Mouse (Mus musculus): Measurements from ENCODE around the gene Surf6.
A peak's percentile ranks its signal among the peaks of the same experiment; 100 is the strongest.

Surf6 gene

DNA sequence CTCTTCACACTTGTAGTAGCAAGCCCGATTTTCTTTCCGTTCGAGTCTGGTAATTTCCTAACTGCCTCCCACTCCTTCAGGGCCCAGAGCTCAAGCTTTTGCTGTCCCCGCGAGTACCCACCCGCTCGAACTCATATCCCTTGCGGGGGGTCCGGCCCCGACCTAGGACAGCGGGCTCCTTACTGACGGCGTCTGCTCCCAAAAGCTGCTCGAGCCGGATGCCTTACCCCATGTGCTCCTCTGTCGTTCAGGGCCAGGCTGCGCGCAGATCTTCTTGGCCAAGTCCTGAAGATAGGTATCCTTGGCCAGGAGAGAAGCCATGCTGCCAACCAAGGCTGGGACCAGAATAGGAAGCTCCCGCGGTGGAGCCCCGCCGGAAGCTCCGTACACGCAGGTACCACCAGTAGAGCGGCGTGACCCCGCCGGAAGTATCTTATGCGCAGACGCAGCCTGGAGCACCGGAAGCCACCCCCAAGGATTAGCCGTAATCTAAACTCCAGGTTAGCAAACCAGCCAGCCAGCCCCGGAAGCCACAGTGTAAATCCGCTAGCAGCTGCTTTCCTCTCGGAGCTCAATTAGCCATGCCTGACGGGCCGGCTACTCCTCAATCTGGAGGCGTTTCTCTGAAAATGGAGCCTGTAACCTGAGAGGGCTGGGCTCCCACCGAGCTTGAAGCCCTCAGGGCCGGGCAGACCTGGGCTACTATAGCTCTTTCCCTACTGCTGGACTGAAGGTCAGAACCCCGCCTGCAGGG lies at the start of gene Surf6:
Gene Surf6, minus strand, starts transcription at position 413 of the 754 bp plus-strand sequence.
- peak; percentile 98 for DNase-seq (ENCODE audit: low read depth)

DNA sequence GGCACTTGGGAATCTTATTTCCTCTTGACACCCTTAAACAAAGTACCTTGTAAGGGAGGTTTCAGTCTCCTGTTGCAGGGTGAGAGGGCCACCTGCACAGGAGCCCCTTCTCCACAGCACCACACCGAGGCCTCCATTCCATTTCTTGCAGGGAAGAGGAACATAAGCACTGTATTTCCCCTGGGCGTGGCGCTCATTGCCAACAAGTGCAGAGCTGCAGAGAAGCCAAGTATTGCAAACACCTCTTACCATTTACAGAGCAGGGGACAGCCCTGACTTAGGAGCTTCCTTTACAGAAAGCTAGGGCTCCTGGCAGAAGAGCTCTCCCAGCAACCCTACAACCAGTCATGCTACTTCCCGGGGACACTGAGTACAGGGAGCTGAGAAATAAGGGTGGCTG lies 49.5 kb upstream of the Surf6 start:
- DNase-seq (ENCODE audit: low read depth) = no peak

GRCm38 (mm10) chr2:26951346-26951905 lies 48.7 kb upstream of the Surf6 start:
- no peak for DNase-seq (ENCODE audit: low read depth)

GRCm38 (mm10) chr2:26950411-26950810 lies 47.7 kb upstream of the Surf6 start:
- no peak for DNase-seq (ENCODE audit: low read depth)

GRCm38 (mm10) chr2:26943253-26943652 lies 40.6 kb upstream of the Surf6 start:
- no peak for DNase-seq (ENCODE audit: low read depth)

DNA sequence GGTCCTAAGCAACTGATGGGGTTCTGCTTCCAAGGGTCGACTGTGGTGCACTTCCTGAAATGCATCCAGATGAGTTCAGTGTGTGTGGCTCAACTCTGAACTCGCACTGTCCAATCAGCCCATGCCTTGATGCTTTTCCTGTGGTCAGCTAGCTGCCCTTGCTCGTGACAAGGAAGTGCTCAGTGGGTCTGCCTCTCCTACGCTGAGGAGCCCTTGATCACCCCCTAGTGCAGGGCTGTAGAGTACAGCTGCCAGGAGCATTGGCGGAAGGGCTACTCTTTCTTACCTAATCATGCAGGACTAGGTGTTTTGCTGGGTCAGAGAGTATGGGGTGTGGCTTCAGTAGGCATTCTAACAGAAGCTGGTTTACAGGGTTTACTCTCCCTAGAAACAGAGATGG lies 38.9 kb upstream of the Surf6 start:
- DNase-seq (ENCODE audit: low read depth) = peak; percentile 25

DNA sequence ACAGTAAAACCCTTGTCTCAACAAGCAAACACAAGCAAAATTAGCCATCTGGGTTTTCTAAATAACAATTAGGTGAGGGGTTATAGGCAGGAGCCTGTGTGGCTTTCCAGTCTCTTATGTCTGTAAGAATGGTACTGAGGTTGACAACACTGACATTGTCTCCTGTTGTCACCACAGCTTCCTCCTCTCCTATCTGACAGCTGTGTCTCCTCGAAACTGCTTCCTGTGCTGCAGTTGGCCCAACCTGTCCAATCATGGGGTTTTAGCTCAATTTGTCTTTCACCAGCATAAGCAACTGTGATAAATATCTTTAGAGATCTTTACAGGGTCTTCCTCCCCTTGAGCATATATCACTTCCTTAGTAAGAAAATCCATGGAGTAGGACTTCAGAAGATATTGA lies 33.7 kb upstream of the Surf6 start:
- peak; percentile 64 for DNase-seq (ENCODE audit: low read depth)

- DNase-seq (ENCODE audit: low read depth) = peak; percentile 63
Measured at GRCm38 (mm10) chr2:26935286-26935685, 32.6 kb upstream of the Surf6 start.

DNA sequence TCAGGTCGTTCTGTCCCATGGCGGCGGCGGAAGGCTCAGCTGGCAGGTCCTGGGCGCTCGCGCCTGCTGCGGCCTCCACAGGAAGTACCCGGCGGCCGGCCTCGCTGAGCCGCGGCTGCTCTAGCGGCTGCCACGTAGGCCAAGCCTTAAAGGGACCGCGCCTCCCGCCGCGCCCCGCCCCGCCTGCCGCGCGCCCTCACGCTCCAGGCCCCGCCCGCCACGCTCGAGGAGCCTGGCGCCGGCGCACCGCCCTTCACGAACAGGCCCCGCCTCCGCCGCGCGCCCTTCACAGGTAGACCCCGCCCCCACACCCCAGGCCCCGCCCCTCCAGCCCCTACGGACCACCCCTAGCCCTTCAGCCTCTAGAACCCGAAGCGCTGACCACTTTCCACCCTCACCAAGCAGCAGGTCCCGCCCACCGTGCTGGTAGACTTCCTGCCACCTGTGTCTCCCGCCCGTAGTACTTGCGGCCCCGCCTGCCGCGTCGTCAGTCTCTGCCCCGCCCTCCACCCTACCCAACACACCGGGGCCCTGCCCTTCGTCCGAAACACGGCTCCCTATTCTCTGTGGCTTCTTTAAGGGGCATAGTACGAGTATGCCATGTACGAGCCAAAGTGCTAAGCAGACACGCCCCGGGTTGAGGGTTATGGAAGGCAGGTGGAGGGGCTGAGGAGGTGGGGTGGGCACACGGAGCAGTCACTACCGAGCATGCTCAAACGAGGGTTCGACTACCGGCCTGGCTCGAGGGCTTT lies 30.8 kb upstream of the Surf6 start, which contains the start of the genes Surf4 and Stkld1:
Gene Surf4, minus strand, starts transcription at position 625 of the 752 bp plus-strand sequence.
Gene Stkld1, plus strand, starts transcription at position 744 of the 752 bp plus-strand sequence.
- peak; percentile 96 for DNase-seq (ENCODE audit: low read depth)

- peak; percentile 54 for DNase-seq (ENCODE audit: low read depth)
Measured at GRCm38 (mm10) chr2:26932473-26933303, 30.0 kb upstream of the Surf6 start.

- peak; percentile 86 for DNase-seq (ENCODE audit: low read depth)
Measured at GRCm38 (mm10) chr2:26930390-26930789, 27.7 kb upstream of the Surf6 start.

- DNase-seq (ENCODE audit: low read depth) = no peak
Measured at GRCm38 (mm10) chr2:26927745-26928476, 25.2 kb upstream of the Surf6 start.

DNA sequence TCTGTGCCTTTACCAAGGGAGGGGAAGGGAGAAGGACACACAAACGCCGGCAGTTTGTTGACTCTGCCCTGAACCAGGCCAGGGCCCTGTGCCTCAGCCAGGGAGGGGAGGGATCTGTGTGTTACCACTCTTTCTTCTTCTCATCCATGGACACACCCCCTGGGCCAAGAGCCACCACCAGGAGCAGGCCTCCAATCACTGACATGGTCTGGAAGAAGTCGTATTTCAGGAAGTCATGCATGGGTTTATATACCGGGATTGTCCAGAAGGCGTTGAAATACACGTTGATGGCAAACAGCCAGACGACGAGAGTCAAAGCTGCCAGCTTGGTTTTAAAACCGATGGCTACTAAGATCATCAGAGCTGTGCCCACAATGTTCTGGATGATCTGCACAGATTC lies 19.1 kb upstream of the Surf6 start:
- DNase-seq (ENCODE audit: low read depth) = no peak

DNA sequence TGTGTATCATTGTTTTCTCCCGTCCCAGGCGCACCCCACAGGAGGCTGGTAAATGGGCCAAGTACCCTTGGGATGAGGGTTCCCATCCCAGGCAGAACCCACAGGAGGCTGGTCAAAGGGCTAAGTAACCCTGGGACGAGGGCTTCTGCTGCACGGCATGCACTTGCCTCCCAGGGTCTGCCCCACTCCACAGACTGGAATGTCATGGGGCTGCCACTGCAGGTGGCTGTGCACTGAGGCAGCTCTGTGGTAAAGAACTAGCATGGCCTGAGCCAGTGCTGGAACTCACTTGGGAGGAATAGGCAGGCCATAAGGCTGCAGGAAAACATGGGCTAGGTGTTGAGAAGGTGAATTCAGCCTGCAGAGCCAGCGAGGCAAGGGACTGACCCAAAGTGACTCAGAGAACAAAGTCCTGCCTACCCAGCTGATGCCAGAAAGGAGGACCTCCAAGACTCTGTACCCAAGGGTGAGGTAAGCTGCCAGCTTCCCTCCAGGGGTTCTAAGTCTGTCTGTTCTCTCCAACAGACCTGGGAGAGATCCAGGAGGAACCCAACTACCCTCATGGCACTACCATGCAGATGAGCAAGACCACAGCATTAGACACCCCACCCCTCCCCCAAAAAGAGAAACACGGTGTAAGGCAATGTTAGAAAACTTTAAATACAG lies 17.6 kb upstream of the Surf6 start:
- no peak for DNase-seq (ENCODE audit: low read depth)

DNA sequence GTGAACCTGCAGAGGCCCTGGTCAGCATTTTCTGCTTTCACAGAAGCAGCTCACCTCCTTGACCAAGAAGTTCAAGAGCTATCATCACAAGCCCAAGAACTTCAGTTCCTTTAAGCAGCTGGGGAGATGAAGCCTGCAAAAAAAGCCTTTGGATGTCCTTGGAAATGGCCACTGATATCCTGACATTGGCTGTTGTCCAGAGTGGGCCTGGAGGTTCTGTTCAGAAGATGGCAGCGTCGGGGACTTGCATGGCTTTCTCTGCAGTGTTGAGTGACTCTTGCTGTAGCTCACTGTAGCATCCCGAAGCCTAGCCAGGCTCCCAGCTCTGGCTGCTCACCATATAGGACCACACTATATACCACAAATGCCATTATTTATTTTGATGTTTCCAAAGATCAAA lies 17.0 kb upstream of the Surf6 start:
- DNase-seq (ENCODE audit: low read depth) = no peak

- no peak for DNase-seq (ENCODE audit: low read depth)
Measured at GRCm38 (mm10) chr2:26916738-26917137, 14.1 kb upstream of the Surf6 start.

DNA sequence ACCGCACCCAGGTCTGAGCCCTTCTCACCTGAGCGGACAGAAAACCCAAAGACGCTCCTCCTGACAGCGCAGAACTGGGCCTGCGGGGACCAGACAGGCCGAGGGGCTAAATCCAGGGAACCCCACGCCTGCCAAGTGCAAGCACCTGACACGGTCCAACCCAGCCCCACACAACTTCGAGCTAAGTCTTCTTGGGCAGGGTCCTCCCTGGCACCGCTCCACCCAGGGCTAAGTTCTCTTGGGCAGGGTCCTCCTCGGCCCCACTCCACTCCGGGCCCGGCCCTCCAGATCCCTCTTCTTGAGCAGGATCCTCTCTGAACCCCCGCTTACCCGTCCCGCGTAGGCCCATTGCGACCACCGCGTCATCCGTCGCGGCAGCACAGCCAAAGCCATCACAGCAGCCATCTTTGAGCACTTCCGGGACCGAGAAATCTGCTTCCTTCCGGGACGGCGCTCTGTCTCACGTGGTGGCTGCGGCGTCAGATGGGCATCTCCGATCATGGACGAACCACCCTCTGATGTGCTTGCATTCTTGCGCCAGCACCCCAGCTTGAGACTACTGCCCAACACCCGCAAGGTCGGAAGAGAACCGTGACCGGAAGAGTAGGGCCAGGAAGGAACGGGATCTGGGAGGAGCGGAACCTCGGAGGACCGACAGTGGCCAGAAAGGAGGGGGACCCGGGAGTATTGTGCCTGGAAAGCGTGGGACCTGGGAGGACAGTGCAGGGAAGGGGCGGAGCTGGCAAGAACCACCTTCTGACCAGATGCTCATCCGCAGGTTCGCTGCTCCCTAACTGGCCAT lies 13.4 kb upstream of the Surf6 start, which contains the start of the genes Surf2 and Surf1:
Gene Surf2, plus strand, starts transcription at position 441 of the 802 bp plus-strand sequence.
Gene Surf1, minus strand, starts transcription at position 604 of the 802 bp plus-strand sequence.
- DNase-seq (ENCODE audit: low read depth) = peak; percentile 92

GRCm38 (mm10) chr2:26914148-26914941 lies 11.7 kb upstream of the Surf6 start:
- DNase-seq (ENCODE audit: low read depth) = no peak

Data from induced T-regulatory cell, adult 2 months (primary cell).